Mouse (Mus musculus) urinary bladder, postnatal 10 days (tissue): ENCODE data around the gene Ddi1.
"Not testable (repeated sequence)": the region's sequence is repeated elsewhere in the genome, so short reads cannot be mapped to it uniquely, and the experiment has no call there.

Experiments used
- DNase-seq: peaks from one replicate; pipeline ENCODE4 v3.0.0; 2022; ENCODE audit warnings: low spot score

Ddi1 gene

GRCm38 (mm10) chr9:6269796-6270280 is at the start of gene Ddi1:
Gene Ddi1 (minus strand): TSS chr9:6269846.
- DNase-seq = no peak

GRCm38 (mm10) chr9:6317114-6317513 is 47.5 kb upstream of the Ddi1 start:
- DNase-seq = no peak

- DNase-seq = no peak
Measured at GRCm38 (mm10) chr9:6305847-6306246, 36.2 kb upstream of the Ddi1 start.

GRCm38 (mm10) chr9:6304590-6304989 is 34.9 kb upstream of the Ddi1 start:
- DNase-seq = no peak

- no peak for DNase-seq
Measured at GRCm38 (mm10) chr9:6302050-6302449, 32.4 kb upstream of the Ddi1 start.

GRCm38 (mm10) chr9:6298547-6298946 is 28.9 kb upstream of the Ddi1 start:
- DNase-seq = no peak

- no peak for DNase-seq
Measured at GRCm38 (mm10) chr9:6289211-6289696, 19.6 kb upstream of the Ddi1 start.

- no peak for DNase-seq
Measured at GRCm38 (mm10) chr9:6286770-6287169, 17.1 kb upstream of the Ddi1 start.

- no peak for DNase-seq
Measured at GRCm38 (mm10) chr9:6277526-6277925, 7.9 kb upstream of the Ddi1 start.

- DNase-seq = no peak
Measured at GRCm38 (mm10) chr9:6276395-6276794, 6.7 kb upstream of the Ddi1 start.

- DNase-seq = no peak
Measured at GRCm38 (mm10) chr9:6264820-6265219, 4.8 kb downstream of the Ddi1 start.

- DNase-seq = no peak
Measured at GRCm38 (mm10) chr9:6257072-6257471, 12.6 kb downstream of the Ddi1 start.

GRCm38 (mm10) chr9:6251990-6252389 is 17.7 kb downstream of the Ddi1 start:
- no peak for DNase-seq

GRCm38 (mm10) chr9:6250320-6250719 is 19.3 kb downstream of the Ddi1 start:
- DNase-seq = no peak

GRCm38 (mm10) chr9:6235982-6236381 is 33.7 kb downstream of the Ddi1 start:
- not testable (repeated sequence) for DNase-seq

GRCm38 (mm10) chr9:6217505-6217904 is 52.1 kb downstream of the Ddi1 start:
- no peak for DNase-seq

- no peak for DNase-seq
Measured at GRCm38 (mm10) chr9:6212862-6213261, 56.8 kb downstream of the Ddi1 start.
